Mouse (Mus musculus) hindbrain, embryonic 15.5 days (tissue): ENCODE measurements at regions not wholly inside any gene's neighbourhood (a gene's known extent, or its start where the extent isn't known, plus 50 kb on each side); places are given as distances from the start of the nearest gene placed in this dataset.

ENCODE experiments used
- ATAC-seq: fragments of 200-750 bp; cut with Nextera tagmentation; 2 replicates; pipeline ENCODE4 v1.8.0; 2017; ENCODE audit warnings: low read depth, moderate number of reproducible peaks, moderate TSS enrichment; ENCODE audit not compliant: low FRiP score
- H3K27ac ChIP-seq: fragments of 300-500 bp; sonication (generic); replicated peaks from 2 replicates; pipeline ENCODE4 v1.5.1; 2015; ENCODE audit warnings: mild to moderate bottlenecking, inconsistent platforms
- H3K27me3 ChIP-seq: fragments of 300-500 bp; sonication (generic); 2 replicates; pipeline ENCODE4 v1.6.1; 2015; ENCODE audit warnings: control low read depth, inconsistent platforms
- H3K36me3 ChIP-seq: fragments of 300-500 bp; sonication (generic); 2 replicates; pipeline ENCODE4 v1.6.1; 2015; ENCODE audit warnings: control low read depth, inconsistent platforms
- H3K4me1 ChIP-seq: fragments of 300-500 bp; sonication (generic); replicated peaks from 2 replicates; pipeline ENCODE4 v1.6.1; 2015; ENCODE audit warnings: control low read depth, inconsistent platforms
- H3K4me2 ChIP-seq: fragments of 300-500 bp; sonication (generic); 2 replicates; pipeline ENCODE4 v1.6.1; 2015; ENCODE audit warnings: moderate library complexity, mild to moderate bottlenecking, inconsistent platforms
- H3K4me3 ChIP-seq: fragments of 300-500 bp; sonication (generic); 2 replicates; pipeline ENCODE4 v1.5.1; 2015; ENCODE audit warnings: mild to moderate bottlenecking, inconsistent platforms
- H3K9ac ChIP-seq: fragments of 300-500 bp; sonication (generic); 2 replicates; pipeline ENCODE4 v1.6.1; 2015; ENCODE audit warnings: inconsistent platforms
- H3K9me3 ChIP-seq: fragments of 300-500 bp; sonication (generic); 2 replicates; pipeline ENCODE4 v1.6.1; 2016; ENCODE audit warnings: control low read depth, inconsistent platforms
- WGBS: fragments of 180-500 bp; shearing (Covaris S2); methylation state at CpG from one replicate; pipeline ENCODE4 v1.1.7; 2015; 5-methylcytosine and 5-hydroxymethylcytosine counted together

DNA sequence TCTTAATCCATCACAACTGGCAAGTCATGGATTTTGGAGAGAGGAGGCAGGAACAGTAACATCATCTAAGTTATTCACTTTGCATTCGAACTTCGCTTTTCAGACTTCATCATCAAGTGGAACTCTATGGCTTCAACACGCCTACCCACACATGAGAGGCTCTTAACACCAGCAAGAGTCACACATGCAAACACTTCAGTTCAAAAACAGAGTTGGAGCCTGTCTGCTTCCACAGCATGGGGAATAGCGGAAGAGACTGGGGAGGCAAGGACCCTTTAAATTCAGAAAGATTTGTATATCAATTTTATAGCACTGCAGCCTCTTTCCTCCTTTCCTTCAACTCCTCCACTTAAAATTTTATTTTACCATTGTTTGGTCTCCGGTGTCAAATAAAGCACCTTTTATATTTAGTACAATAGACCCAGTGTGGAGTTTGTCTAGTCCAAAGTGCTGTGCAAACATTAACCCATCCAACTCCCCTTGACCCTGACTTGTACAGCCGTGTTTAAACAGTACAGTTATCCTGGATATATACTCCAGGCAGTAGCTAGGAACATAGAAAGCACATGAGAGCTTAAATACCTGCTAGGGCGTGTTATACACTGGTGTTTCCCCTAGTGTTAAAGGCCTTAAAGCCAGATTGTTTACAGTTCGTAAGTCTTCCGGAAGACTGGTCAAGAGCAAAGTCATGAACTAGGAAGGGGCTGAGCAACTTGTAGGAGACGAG, 203.5 kb downstream of the Fgf9 start:
- WGBS = 79% methylated on average over 10 of the region's 10 CpGs
- Histone ChIP-seq H3K27ac (no peak overlapping the region), H3K9ac (no peak overlapping the region), H3K9me3 (no peaks in the 10 kb centered on the region), H3K4me2 (no peak overlapping the region), H3K27me3 (no peaks in the 10 kb centered on the region), H3K4me3 (no peak overlapping the region), H3K36me3 (no peaks in the 10 kb centered on the region), H3K4me1 (no peaks in the 10 kb centered on the region)
- no peak for ATAC-seq

DNA sequence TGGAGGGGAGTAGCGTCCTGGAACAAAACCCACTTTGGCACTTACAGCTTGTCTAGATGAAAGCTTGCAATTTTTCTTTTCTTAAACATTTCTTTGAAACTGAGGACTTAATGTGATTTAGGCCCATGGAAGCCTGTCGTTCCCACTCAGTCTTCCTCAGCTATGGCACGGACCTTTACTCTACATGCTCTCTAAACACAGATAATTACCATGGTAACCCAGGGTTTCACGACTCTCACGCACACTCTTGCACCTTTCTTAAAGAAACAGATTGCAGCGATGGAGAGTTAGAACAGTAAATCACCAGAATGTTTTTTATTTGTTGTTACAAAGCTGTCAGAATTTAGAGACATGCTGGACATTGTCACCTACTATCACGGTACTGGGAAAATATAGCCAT, 195.0 kb downstream of the Fgf9 start:
- H3K4me3 ChIP-seq = no peak overlapping the region
- ATAC-seq = no peak
- WGBS = 50% methylated on average over 7 of the region's 7 CpGs
- H3K27ac ChIP-seq = no peak overlapping the region
- H3K4me2 ChIP-seq = no peak overlapping the region
- no peaks in the 10 kb centered on the region for H3K27me3 ChIP-seq
- H3K9ac ChIP-seq = no peak overlapping the region
- no peaks in the 10 kb centered on the region for H3K4me1 ChIP-seq
- no peaks in the 10 kb centered on the region for H3K36me3 ChIP-seq
- H3K9me3 ChIP-seq = no peaks in the 10 kb centered on the region

DNA sequence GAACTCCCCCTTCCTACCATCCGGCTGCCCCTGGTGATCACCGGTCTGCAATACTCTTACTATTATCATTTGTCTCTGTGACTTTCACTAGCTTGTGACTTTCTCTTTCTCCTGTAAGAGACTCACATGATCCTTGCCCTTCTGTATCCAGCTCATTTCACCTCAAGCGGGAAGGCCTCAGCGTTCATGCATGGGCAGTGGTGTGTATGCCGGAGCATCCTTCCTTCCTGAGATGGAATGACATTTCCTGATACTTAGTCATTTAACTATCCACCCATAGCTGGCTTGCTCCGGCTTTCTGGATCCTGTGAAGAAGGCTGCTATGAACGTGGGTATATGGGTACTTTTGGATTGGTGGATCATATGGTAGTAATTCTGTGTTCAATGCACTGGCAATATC, 194.1 kb downstream of the Fgf9 start:
- Histone ChIP-seq H3K9me3 (no peaks in the 10 kb centered on the region), H3K4me1 (no peaks in the 10 kb centered on the region), H3K4me3 (no peak overlapping the region), H3K9ac (no peak overlapping the region), H3K27ac (no peak overlapping the region), H3K36me3 (no peaks in the 10 kb centered on the region), H3K4me2 (no peak overlapping the region), H3K27me3 (no peaks in the 10 kb centered on the region)
- WGBS = 73% methylated on average over 7 of the region's 7 CpGs
- ATAC-seq = no peak

DNA sequence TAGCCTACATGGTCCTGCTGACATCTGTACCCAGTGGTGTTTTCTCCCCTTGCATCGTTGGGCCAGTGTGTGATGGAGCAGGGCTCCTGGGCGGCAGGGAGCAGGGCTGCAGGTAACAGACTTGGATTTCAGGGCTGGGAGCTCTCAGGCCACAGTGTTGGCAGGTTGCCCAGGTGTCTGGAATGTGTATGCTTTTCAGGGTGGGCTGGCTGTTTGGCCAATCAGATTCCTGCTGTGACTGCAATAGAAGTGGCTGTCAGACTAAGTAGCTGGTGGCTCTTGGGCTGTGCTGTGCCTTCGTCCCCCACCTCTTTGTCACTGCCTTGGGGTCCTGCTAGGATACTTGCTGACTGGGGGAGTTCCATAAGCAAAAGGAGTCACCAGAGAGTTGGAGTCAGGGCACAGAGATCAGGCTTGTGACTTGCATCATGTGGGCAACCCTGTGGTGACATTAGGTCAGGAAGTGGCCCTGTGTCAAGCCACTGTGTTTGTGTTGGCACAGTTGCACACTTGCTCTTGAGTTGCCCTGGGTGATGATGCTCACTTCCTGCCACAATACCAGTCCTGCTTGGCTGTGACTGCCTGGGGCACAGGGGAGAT, 183.1 kb downstream of the Fgf9 start:
- Histone ChIP-seq H3K36me3 (no peaks in the 10 kb centered on the region), H3K4me3 (no peak overlapping the region), H3K9me3 (no peaks in the 10 kb centered on the region), H3K27me3 (no peaks in the 10 kb centered on the region), H3K27ac (no peak overlapping the region), H3K4me2 (no peak overlapping the region), H3K4me1 (0 out of 2 replicates have a peak, but pooled peaks cover 4% of the 10 kb centered on the region), H3K9ac (no peak overlapping the region)
- 48% methylated on average over 3 of the region's 3 CpGs for WGBS
- ATAC-seq = 0 out of 2 replicates have a peak, but pooled peaks have one; percentile 63

DNA sequence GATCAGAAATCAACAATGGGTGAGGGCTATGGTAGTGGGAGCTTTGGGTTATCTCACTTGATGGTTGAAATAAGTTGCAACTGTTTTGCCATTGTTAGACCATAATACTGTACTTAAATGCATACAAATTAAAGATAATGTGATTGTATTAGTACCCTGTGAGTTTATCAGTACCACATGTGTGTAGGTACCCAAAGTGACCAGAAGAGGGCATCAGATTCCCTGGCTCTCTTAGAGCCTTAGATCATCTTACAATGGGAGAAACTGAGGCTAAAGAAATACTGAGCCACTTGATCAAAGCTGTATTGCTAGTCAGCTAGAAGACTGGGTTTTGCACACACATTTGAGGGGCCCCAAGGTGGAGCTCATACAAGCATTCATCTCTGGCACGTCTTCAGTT, 155.5 kb downstream of the Fgf9 start:
- H3K4me1 ChIP-seq = no peaks in the 10 kb centered on the region
- no peak overlapping the region for H3K27ac ChIP-seq
- H3K9me3 ChIP-seq = no peaks in the 10 kb centered on the region
- no peak overlapping the region for H3K4me2 ChIP-seq
- no peaks in the 10 kb centered on the region for H3K36me3 ChIP-seq
- no peaks in the 10 kb centered on the region for H3K27me3 ChIP-seq
- no peak for ATAC-seq
- no peak overlapping the region for H3K9ac ChIP-seq
- WGBS = 96% methylated on average over 1 of the region's 1 CpGs
- H3K4me3 ChIP-seq = no peak overlapping the region

DNA sequence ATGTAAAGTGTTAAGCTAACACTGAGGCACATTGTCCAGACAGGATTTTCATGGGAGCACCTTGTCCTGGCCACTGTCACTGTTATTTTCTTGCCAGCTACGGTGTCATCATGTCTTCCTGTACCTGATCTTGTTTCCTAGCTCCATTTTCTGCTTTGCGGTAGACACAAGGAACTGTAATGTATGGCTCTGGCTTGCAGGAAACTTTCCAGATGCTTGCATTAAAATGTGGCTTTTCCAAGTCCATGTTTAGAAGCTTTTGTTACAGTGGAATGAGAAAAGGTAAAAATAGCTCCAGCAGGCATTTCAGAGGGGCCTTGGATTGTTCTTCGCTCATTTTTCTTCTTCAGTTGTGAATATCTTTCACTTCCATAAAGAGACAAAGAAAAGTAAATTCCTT, 154.1 kb downstream of the Fgf9 start:
- 72% methylated on average over 3 of the region's 3 CpGs for WGBS
- Histone ChIP-seq H3K4me1 (no peaks in the 10 kb centered on the region), H3K27me3 (no peaks in the 10 kb centered on the region), H3K36me3 (no peaks in the 10 kb centered on the region), H3K27ac (no peak overlapping the region), H3K4me3 (no peak overlapping the region), H3K4me2 (no peak overlapping the region), H3K9me3 (no peaks in the 10 kb centered on the region), H3K9ac (no peak overlapping the region)
- ATAC-seq = no peak

DNA sequence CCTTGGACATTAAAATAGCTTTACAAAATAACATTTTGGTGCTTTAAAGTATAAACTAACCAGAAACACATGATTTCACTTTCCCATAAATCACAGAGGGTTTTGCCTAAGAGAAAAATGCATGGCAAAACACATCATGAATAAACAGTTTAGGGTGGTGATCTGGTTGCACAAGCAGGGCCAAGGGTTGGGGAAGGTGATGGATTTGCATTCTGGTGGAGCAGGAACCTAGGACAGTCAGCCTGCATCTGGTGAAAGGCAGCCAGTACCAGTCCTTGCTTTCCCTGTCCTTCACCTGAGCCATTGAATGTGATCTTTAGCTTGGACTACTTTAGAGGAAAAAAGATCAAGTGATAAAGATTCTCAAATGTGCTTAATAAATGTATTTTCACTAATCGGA, 138.1 kb downstream of the Fgf9 start:
- no peak overlapping the region for H3K4me3 ChIP-seq
- H3K4me1 ChIP-seq = no peaks in the 10 kb centered on the region
- H3K9me3 ChIP-seq = no peaks in the 10 kb centered on the region
- no peaks in the 10 kb centered on the region for H3K36me3 ChIP-seq
- no peak overlapping the region for H3K27ac ChIP-seq
- no peaks in the 10 kb centered on the region for H3K27me3 ChIP-seq
- H3K4me2 ChIP-seq = no peak overlapping the region
- no peak for ATAC-seq
- 98% methylated on average over 1 of the region's 1 CpGs for WGBS
- H3K9ac ChIP-seq = no peak overlapping the region

DNA sequence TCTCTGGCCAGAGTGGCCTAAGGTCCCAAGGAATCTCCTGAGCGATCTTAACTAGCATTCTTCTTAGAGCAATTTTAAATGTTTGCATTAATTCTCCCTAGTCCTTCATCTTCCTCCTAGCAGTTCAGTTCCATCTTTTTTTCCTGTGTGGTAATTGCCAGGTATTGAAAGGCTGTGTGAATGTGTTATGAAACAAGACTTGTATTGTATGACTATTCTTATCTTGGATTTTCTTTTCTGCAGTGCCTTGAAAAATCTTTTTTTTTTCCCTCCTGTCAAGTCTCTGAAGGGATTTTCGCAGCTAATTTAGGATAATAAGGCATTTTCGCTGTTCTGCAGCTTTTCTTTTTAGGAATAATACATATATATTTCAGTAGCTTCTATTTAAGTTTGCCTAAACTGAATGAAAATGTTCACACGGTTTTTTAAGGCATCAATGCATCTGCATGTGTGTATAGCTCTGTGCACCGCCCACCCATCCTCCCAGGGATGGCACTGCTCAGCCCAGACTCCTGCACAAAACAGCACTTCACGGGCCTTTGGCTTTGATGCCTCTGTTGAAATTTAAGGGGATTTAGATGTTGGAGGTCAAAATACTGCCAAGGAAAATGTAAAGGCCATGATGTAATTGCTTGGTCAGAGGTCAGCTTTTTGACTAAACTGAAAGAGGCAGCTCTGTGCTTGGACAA, 132.4 kb downstream of the Fgf9 start:
- Histone ChIP-seq H3K9me3 (no peaks in the 10 kb centered on the region), H3K4me2 (no peak overlapping the region), H3K27ac (no peak overlapping the region), H3K27me3 (no peaks in the 10 kb centered on the region), H3K4me3 (no peak overlapping the region), H3K4me1 (no peaks in the 10 kb centered on the region), H3K36me3 (no peaks in the 10 kb centered on the region), H3K9ac (no peak overlapping the region)
- WGBS = 31% methylated on average over 6 of the region's 6 CpGs
- no peak for ATAC-seq

DNA sequence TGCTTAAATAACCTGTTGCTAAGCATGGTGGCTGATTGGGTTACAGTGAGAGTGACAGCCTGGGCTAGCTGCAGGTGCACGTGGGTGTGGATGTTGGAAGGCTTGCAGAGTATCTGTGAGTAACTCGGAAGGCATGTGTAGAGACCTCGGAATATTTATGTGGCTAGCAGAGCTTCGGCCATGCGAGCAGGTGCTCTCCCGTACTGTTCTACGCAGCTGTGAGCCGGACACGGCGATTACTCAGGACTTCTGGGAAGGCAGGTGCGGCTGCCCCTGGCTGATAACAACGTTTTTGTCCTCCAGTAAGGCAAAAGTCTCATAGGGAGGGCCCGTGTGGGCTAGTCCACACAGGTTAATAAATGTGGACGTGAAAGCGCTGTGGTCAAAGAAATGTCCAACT, 119.6 kb downstream of the Fgf9 start:
- H3K4me1 ChIP-seq = no peaks in the 10 kb centered on the region
- no peaks in the 10 kb centered on the region for H3K27me3 ChIP-seq
- 88% methylated on average over 15 of the region's 15 CpGs for WGBS

DNA sequence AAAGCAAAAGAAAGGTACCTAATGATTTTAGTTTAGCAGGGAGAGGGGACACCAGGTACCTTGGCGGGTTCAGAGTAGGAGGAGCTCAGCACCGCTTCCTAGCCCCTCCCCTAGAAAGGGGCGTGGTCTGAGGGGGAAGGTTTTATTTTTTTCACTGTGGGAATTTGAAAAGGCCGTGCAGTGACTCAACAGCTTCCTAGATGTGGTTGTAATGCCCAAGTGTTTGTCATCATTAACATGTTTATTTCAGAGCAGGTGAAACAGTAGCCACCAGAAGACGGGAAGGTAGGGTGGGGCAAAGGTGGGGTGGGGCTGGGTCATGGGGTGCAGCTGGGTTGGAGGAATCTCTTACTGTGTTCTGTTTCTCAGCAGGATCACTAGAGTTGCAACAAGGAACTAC, 112.5 kb downstream of the Fgf9 start:
- no peak for ATAC-seq
- Histone ChIP-seq H3K36me3 (no peaks in the 10 kb centered on the region), H3K9me3 (no peaks in the 10 kb centered on the region), H3K27ac (no peak overlapping the region), H3K9ac (no peak overlapping the region), H3K4me3 (no peak overlapping the region), H3K27me3 (no peaks in the 10 kb centered on the region), H3K4me2 (no peak overlapping the region), H3K4me1 (no peaks in the 10 kb centered on the region)
- 71% methylated on average over 5 of the region's 5 CpGs for WGBS

More for the DNA sequence above, 119.6 kb downstream of the Fgf9 start:
- no peaks in the 10 kb centered on the region for H3K36me3 ChIP-seq
- no peak overlapping the region for H3K9ac ChIP-seq
- no peak overlapping the region for H3K4me3 ChIP-seq
- no peak for ATAC-seq
- no peaks in the 10 kb centered on the region for H3K9me3 ChIP-seq
- H3K27ac ChIP-seq = no peak overlapping the region
- no peak overlapping the region for H3K4me2 ChIP-seq

DNA sequence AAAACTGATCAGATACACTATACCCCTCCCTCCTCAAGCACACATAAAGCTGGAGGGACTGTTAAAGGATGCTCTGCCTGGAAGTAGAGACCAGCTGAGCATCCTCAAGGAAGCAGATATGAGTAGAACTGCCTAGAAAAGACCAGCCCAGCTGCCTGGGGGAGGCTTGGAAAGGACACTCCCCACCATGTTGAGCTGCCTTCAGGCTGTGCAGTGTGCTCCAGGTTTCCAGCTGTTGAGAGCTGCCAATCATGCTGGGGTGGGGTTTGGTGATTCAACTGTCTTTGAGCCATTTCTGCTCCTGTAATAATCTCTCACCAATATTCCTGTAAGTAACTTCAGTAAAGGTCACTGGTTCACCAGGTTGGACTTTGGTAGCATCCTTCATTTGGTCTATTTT, 110.4 kb downstream of the Fgf9 start:
- H3K9me3 ChIP-seq = no peaks in the 10 kb centered on the region
- H3K4me3 ChIP-seq = no peak overlapping the region
- H3K4me2 ChIP-seq = no peak overlapping the region
- no peaks in the 10 kb centered on the region for H3K36me3 ChIP-seq
- no peaks in the 10 kb centered on the region for H3K4me1 ChIP-seq
- H3K27ac ChIP-seq = no peak overlapping the region
- H3K9ac ChIP-seq = no peak overlapping the region
- H3K27me3 ChIP-seq = no peaks in the 10 kb centered on the region
- no peak for ATAC-seq

DNA sequence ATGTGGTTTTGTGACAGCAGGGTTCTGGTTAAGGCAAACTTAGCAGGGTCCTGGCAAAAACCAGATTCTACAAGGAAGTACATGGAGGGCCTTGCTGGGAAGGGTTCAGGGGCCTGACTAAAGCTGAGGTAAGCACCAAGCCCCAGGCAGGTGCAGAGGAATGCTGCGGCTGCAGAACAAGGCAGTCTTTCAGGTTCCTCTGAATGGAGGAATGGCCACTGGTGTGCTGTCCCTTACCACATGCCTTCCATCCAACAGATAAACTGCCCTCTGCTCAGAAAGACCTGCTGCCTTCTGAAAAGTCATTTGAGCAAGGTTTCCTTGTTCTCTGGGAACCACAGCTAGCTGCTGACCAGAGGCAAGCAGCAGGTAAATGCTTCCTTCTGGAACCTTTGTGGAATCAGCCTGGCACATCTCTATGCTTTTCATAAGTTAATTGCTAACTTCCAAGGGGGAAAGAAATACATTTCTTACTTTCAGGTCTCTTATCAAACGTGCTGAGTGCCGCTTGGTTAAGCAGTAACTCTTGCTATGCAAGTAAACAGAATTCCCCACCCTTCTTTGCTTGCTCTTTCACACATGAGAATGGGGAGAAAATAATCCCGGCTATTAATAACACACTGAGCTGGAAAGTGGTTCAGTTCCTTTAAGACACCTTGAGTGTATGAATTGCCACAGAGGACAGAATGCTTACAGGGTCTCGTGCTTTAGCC, 105.5 kb downstream of the Fgf9 start:
- H3K36me3 ChIP-seq = no peaks in the 10 kb centered on the region
- no peaks in the 10 kb centered on the region for H3K27me3 ChIP-seq
- H3K4me2 ChIP-seq = no peak overlapping the region
- H3K9me3 ChIP-seq = no peaks in the 10 kb centered on the region
- no peaks in the 10 kb centered on the region for H3K4me1 ChIP-seq
- 87% methylated on average over 5 of the region's 5 CpGs for WGBS
- no peak overlapping the region for H3K9ac ChIP-seq
- H3K27ac ChIP-seq = no peak overlapping the region
- H3K4me3 ChIP-seq = no peak overlapping the region
- ATAC-seq = no peak
